Mouse (Mus musculus) liver, embryonic 14.5 days (tissue): ENCODE measurements at regions not wholly inside any gene's neighbourhood (a gene's known extent, or its start where the extent isn't known, plus 50 kb on each side); places are given as distances from the start of the nearest gene placed in this dataset.

Source experiments
- ATAC-seq: fragments of 200-750 bp; cut with Nextera tagmentation; 2 replicates; pipeline ENCODE4 v1.8.0; 2017; ENCODE audit warnings: moderate number of reproducible peaks, mild to moderate bottlenecking, moderate library complexity; ENCODE audit not compliant: insufficient read depth
- DNase-seq, 3 experiments: peaks; one replicate each; pipeline ENCODE4 v3.0.0-alpha.2; 2012 to 2013; ENCODE audit warnings: low read depth in 3 of 3, low spot score in 3 of 3
- H3K27ac ChIP-seq: fragments of 300-500 bp; sonication (generic); 2 replicates; pipeline ENCODE4 v1.5.1; 2014; ENCODE audit warnings: moderate library complexity, mild to moderate bottlenecking, control low read depth, inconsistent platforms
- H3K27me3 ChIP-seq: fragments of 300-500 bp; sonication (generic); 2 replicates; pipeline ENCODE4 v1.6.1; 2014; ENCODE audit warnings: mild to moderate bottlenecking, low read length, moderate library complexity; ENCODE audit not compliant: control insufficient read depth, insufficient read depth
- H3K36me3 ChIP-seq: fragments of 300-500 bp; sonication (generic); replicated peaks from 2 replicates; pipeline ENCODE4 v1.6.1; 2014; ENCODE audit warnings: low read depth; ENCODE audit not compliant: control insufficient read depth, insufficient read depth
- H3K4me1 ChIP-seq, 2 experiments: fragments of 200-500 bp in 1 of 2; fragments of 300-500 bp in 1 of 2; sonication (generic) in 1 of 2; replicated peaks; 2 replicates each; pipeline ENCODE4 v1.6.1; 2012 to 2014; ENCODE audit warnings: antibody characterized with exemption in 1 of 2, inconsistent platforms in 1 of 2, low read length in 1 of 2; ENCODE audit not compliant: control insufficient read depth in 2 of 2, insufficient read depth in 2 of 2
- H3K4me2 ChIP-seq: fragments of 300-500 bp; sonication (generic); 2 replicates; pipeline ENCODE4 v1.6.1; 2014; ENCODE audit warnings: low read depth, mild to moderate bottlenecking, control low read depth, moderate library complexity
- H3K4me3 ChIP-seq, 2 experiments: fragments of 200-500 bp in 1 of 2; fragments of 300-500 bp in 1 of 2; sonication (generic) in 1 of 2; 2 replicates each; pipeline ENCODE4 v1.5.1; 2012 to 2014; ENCODE audit warnings: low read depth in 2 of 2, low read length in 2 of 2, mild to moderate bottlenecking in 2 of 2, control low read depth in 1 of 2, inconsistent platforms in 1 of 2, moderate library complexity in 1 of 2; ENCODE audit not compliant: insufficient read depth in 1 of 2
- H3K9ac ChIP-seq: fragments of 300-500 bp; sonication (generic); replicated peaks from 2 replicates; pipeline ENCODE4 v1.6.1; 2014; ENCODE audit warnings: mild to moderate bottlenecking, control low read depth, moderate library complexity
- H3K9me3 ChIP-seq: fragments of 300-500 bp; sonication (generic); 2 replicates; pipeline ENCODE4 v1.6.1; 2016; ENCODE audit warnings: low read length, mixed read lengths; ENCODE audit not compliant: control insufficient read depth
- CTCF ChIP-seq: IDR thresholded peaks from 2 replicates; pipeline ENCODE4 v1.5.1; 2016; ENCODE audit warnings: antibody characterized with exemption, low read depth, control low read depth
- EP300 ChIP-seq: IDR thresholded peaks from 2 replicates; pipeline ENCODE4 v1.6.1; 2016; ENCODE audit warnings: antibody characterized with exemption, low read depth
- WGBS: fragments of 180-500 bp; shearing (Covaris S2); extraction: QIAGEN DNeasy Blood & Tissue Kit; methylation state at CpG from one replicate; pipeline ENCODE4 v1.1.7; 2014; ENCODE audit not compliant: insufficient replicate concordance; 5-methylcytosine and 5-hydroxymethylcytosine counted together

DNA sequence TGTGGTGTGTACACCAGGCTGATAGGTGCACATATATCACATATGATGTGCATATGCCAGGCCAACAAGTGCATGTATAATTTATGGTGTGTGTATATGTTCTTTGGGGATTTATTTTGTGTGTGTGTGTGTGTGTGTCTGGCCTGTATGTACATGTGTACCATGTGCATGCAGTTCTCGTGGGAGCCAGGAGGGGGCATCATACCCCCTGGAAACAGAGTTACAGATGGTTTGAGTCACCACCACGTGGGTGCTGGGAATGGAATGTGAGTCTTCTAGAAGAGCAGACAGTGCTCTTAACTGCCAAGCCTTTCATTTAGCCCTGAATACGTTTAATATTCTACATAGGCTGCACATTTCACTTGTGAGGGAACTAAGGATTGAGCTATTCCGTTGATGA, 92.0 kb upstream of the Gm26897 start:
- WGBS, result 44% methylated on average over 4 of the region's 4 CpGs
- no peak for DNase-seq
- H3K4me3 ChIP-seq, result no peak overlapping the region
- H3K4me2 ChIP-seq, result no peak overlapping the region
- no peaks in the 10 kb centered on the region for H3K9me3 ChIP-seq
- H3K36me3 ChIP-seq, result no peaks in the 10 kb centered on the region
- no peak overlapping the region for H3K27ac ChIP-seq
- TF ChIP-seq EP300 (no peak), CTCF (peak; percentile 54)
- no peak overlapping the region for H3K9ac ChIP-seq
- no peak for ATAC-seq
- no peaks in the 10 kb centered on the region for H3K27me3 ChIP-seq
- no peaks in the 10 kb centered on the region for H3K4me1 ChIP-seq

DNA sequence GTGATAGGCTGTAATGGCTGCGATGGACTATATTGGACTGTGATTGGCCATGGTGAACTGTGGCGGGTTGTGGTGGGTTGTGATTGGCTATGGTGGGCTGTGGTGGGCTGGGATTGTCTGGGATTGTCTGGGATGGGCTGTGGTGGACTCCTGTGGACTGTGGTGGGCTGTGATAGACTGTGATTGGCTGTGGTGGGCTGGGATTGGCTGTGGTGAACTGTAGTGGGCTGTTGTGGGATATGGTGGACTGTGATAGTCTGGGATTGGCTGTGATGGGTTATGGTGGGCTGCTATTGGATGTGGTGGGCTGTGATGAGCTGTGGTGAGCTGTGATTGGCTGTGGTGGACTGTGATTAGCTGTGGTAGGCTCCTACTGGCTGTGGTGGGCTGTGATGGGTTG, 89.6 kb upstream of the Gm26897 start:
- no peak overlapping the region for H3K4me2 ChIP-seq
- H3K9me3 ChIP-seq, result no peaks in the 10 kb centered on the region
- H3K27me3 ChIP-seq, result no peaks in the 10 kb centered on the region
- H3K4me3 ChIP-seq, result no peak overlapping the region
- no peaks in the 10 kb centered on the region for H3K4me1 ChIP-seq
- H3K9ac ChIP-seq, result no peak overlapping the region
- no peaks in the 10 kb centered on the region for H3K36me3 ChIP-seq
- ATAC-seq (no peak), DNase-seq (no peak)
- TF ChIP-seq CTCF (no peak), EP300 (no peak)
- no peak overlapping the region for H3K27ac ChIP-seq
- WGBS, result 65% methylated on average over 2 of the region's 2 CpGs

DNA sequence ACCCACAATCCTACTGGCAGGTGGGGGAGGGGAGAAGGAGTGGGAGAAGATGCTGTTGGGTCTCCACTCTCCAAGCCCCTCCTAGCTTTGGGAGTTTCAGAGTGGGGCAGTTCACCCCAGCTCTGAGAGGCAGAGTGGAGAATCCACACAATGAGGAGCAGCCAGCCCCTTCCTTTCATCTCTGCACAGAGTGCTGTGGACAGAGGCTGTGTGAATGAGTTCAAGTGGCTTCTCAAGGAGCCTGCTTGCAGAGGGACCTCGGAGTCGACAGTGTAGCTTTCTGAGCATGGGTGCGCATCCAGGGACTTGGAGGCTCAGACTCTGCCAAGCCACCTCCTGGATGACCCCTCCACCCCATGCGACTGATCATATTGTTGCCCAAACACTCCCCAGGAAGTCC, 88.9 kb upstream of the Gm26897 start:
- no peak for ATAC-seq
- no peak for DNase-seq
- Histone ChIP-seq H3K4me2 (no peak overlapping the region), H3K27me3 (no peaks in the 10 kb centered on the region), H3K9ac (no peak overlapping the region), H3K9me3 (no peaks in the 10 kb centered on the region), H3K27ac (no peak overlapping the region), H3K4me1 (no peaks in the 10 kb centered on the region), H3K36me3 (no peaks in the 10 kb centered on the region), H3K4me3 (no peak overlapping the region)
- 70% methylated on average over 4 of the region's 4 CpGs for WGBS
- no peak for TF ChIP-seq CTCF
- TF ChIP-seq EP300, result no peak

DNA sequence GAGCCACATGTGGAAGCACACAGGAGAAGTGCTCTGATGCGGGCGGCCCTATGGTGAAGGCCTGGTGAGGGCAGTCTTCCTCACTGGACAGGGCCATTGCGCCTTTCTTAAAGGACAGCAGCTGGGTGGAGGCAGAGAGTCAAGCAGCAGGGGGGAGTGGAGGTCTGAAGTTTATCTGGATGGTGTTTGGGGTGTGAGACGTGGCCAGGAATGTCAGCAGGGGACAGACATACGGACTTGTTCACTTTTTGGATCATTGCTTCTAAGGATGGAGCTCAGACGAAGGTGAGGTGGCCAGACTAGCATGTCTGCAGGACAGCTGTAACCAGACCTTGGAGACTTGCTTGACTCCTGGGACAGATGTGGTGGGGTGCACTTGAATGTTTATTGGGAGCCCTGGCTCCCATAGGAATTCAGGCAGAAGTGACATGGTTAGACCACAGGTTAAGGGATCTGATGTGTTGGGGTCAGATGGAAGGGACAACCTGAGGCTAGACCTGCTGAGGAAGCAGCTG, 86.0 kb upstream of the Gm26897 start:
- H3K9me3 ChIP-seq, result no peaks in the 10 kb centered on the region
- TF ChIP-seq EP300, result no peak
- TF ChIP-seq CTCF, result no peak
- no peak for ATAC-seq
- H3K9ac ChIP-seq, result no peak overlapping the region
- no peaks in the 10 kb centered on the region for H3K27me3 ChIP-seq
- no peak overlapping the region for H3K4me2 ChIP-seq
- DNase-seq, result no peak
- 72% methylated on average over 6 of the region's 6 CpGs for WGBS
- H3K36me3 ChIP-seq, result no peaks in the 10 kb centered on the region
- H3K27ac ChIP-seq, result no peak overlapping the region
- no peak overlapping the region for H3K4me3 ChIP-seq
- H3K4me1 ChIP-seq, result no peaks in the 10 kb centered on the region

DNA sequence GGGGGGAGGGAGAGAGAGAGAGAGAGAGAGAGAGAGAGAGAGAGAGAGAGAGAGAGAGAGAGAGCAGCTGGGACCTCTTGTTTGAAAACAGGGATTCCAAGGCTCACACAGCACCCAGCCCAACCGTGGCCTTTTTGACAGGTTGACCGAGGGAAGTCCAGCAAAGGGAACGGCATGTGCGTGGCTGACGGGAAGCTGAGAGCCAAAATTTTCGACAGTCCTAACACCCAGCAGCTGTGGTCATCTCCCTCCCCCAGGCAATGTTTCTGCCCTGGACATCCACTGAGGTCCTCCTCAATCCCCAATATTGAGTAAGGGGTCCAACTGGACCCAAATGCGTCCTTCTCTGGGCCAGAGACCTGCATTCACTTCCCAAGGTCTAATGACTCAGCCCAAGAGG, 85.2 kb upstream of the Gm26897 start:
- ATAC-seq, result no peak
- Histone ChIP-seq H3K4me1 (no peaks in the 10 kb centered on the region), H3K9ac (no peak overlapping the region), H3K9me3 (no peaks in the 10 kb centered on the region), H3K36me3 (no peaks in the 10 kb centered on the region), H3K27ac (no peak overlapping the region), H3K27me3 (no peaks in the 10 kb centered on the region), H3K4me2 (no peak overlapping the region), H3K4me3 (no peak overlapping the region)
- DNase-seq, result no peak
- TF ChIP-seq CTCF (no peak), EP300 (no peak)
- 58% methylated on average over 7 of the region's 7 CpGs for WGBS
